In the genomic region with DNA sequence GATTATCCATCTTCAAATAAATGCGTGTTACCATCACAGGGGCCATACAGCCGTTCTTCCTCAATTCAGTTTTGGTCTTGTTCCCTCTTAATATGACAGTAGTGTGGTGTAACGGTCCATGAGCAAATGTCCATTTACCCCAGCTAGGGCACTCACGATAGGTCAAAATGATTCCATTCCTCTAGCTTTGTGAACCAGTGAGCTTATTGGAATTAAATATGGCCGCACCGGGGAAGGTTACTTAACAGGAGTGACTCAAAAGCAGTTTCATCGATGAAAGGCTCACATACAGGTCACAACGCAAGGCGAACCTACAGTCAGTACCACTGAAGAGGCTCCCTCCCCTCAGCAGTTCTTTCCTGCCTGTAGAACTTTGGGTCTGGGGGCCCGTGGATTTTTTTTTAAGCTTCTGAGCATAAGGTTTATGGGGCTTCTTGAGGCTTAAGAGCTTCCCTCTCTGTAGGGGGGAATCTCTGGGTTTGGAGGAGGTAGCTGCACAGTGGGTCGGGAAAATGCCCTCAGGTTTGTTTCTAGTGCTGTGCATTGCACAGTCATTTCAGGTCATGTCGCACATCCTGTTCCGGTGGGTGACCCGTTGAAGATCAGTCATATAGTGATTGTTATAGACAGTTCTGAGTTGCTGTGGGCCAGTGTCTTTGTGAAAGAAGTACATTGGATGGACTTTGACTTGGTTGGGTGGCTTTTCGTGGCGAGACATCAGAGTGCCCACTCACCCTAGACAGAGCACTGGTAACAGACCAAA, we compare ENCODE assay signal across 7 mouse cellular contexts. TPM values are rescaled to one million over a fixed set of nuclear protein-coding genes. Genes with fewer than 3 reads are reported as not detected.
DNase-seq lines count a peak whose midpoint lies in the region; ATAC-seq lines count a peak whose summit lies in the region.

No protein-coding gene starts in this region.

- H3K4me1 ChIP-seq in forebrain, embryonic 16.5 days (replicated peaks; ENCODE audit: control insufficient read depth, insufficient read depth, low read length), result peaks cover 16% of the 10 kb centered on the region
- peaks cover 18% of the 10 kb centered on the region for H3K4me1 ChIP-seq in liver, embryonic 16.5 days (ENCODE audit: control insufficient read depth, low read depth, low read length)
- peaks cover 18% of the 10 kb centered on the region for H3K4me1 ChIP-seq in neural tube, embryonic 15.5 days

- H3K9ac ChIP-seq in forebrain, embryonic 16.5 days (replicated peaks; ENCODE audit: low read depth, low read length), result peak overlapping the region; percentile 92
- peak overlapping the region; percentile 77 for H3K9ac ChIP-seq in liver, embryonic 16.5 days (ENCODE audit: low read depth, low read length)
- H3K9ac ChIP-seq in neural tube, embryonic 15.5 days (replicated peaks), result peak overlapping the region; percentile 77

- 34% methylated on average over 16 of the region's 16 CpGs for WGBS in forebrain, embryonic 16.5 days
- WGBS in liver, embryonic 16.5 days (ENCODE audit: insufficient replicate concordance), result 27% methylated on average over 16 of the region's 16 CpGs
- WGBS in neural tube, embryonic 15.5 days, result 35% methylated on average over 16 of the region's 16 CpGs

- no peak; the same call in 1 of the 2 replicates for ATAC-seq in forebrain, embryonic 16.5 days
- no peak for ATAC-seq in liver, embryonic 16.5 days (ENCODE audit: low read depth)
- 0 out of 2 replicates have a peak, but pooled peaks have one; percentile 1 for ATAC-seq in neural tube, embryonic 15.5 days (ENCODE audit: low FRiP score)

- DNase-seq in spleen, adult 12 weeks (ENCODE audit: low spot score), result peak; percentile 25
- no peak for DNase-seq in spleen, postnatal 4 days (ENCODE audit: low spot score in 2 of 2)
- peak; percentile 2 for DNase-seq in brain, embryonic 18.5 days (ENCODE audit: low read depth, low spot score)
- DNase-seq in right cerebral cortex, postnatal 25 days, result no peak

- no peaks in the 10 kb centered on the region for H3K9me3 ChIP-seq in forebrain, embryonic 16.5 days (ENCODE audit: control insufficient read depth, low read length)
- H3K9me3 ChIP-seq in liver, embryonic 16.5 days (replicated peaks; ENCODE audit: control insufficient read depth, low read length), result no peaks in the 10 kb centered on the region
- no peaks in the 10 kb centered on the region for H3K9me3 ChIP-seq in neural tube, embryonic 15.5 days (replicated peaks)

- peak overlapping the region; percentile 70 for H3K4me2 ChIP-seq in forebrain, embryonic 16.5 days (ENCODE audit: low read length)
- H3K4me2 ChIP-seq in liver, embryonic 16.5 days (ENCODE audit: low read depth, low read length), result peak overlapping the region; percentile 72
- peak overlapping the region; percentile 82 for H3K4me2 ChIP-seq in neural tube, embryonic 15.5 days

- peaks cover 15% of the 10 kb centered on the region for H3K36me3 ChIP-seq in forebrain, embryonic 16.5 days (ENCODE audit: control insufficient read depth, insufficient read depth)
- peaks cover 11% of the 10 kb centered on the region for H3K36me3 ChIP-seq in liver, embryonic 16.5 days (ENCODE audit: control insufficient read depth, insufficient read depth)
- peaks cover 29% of the 10 kb centered on the region for H3K36me3 ChIP-seq in neural tube, embryonic 15.5 days

- peak overlapping the region; percentile 95 for H3K27ac ChIP-seq in forebrain, embryonic 16.5 days (ENCODE audit: low read length)
- H3K27ac ChIP-seq in liver, embryonic 16.5 days (ENCODE audit: low read length), result peak overlapping the region; percentile 87
- H3K27ac ChIP-seq in neural tube, embryonic 15.5 days (replicated peaks), result peak overlapping the region; percentile 98

- H3K27me3 ChIP-seq in forebrain, embryonic 16.5 days (replicated peaks; ENCODE audit: control insufficient read depth, insufficient read depth, low read length), result no peaks in the 10 kb centered on the region
- no peaks in the 10 kb centered on the region for H3K27me3 ChIP-seq in liver, embryonic 16.5 days (ENCODE audit: control insufficient read depth, insufficient read depth, low read depth, low read length)
- H3K27me3 ChIP-seq in neural tube, embryonic 15.5 days (replicated peaks), result no peaks in the 10 kb centered on the region

- H3K4me3 ChIP-seq in forebrain, embryonic 16.5 days (replicated peaks; ENCODE audit: low read length), result peak overlapping the region; percentile 92
- H3K4me3 ChIP-seq in liver, embryonic 16.5 days (ENCODE audit: low read depth, low read length), result peak overlapping the region; percentile 80
- peak overlapping the region; percentile 84 for H3K4me3 ChIP-seq in neural tube, embryonic 15.5 days (replicated peaks)

RNA-seq across cellular contexts. Expression of a gene that starts 0.9 kb away (rescaled TPM):
- 52.3 and 54.4 TPM in 2 replicates for polyA plus RNA-seq in forebrain, embryonic 16.5 days (2015; fragmentation: Nextera tagmentation; extraction: Ambion mirVana)
- polyA plus RNA-seq in liver, embryonic 16.5 days (2015; fragmentation: Nextera tagmentation; extraction: Ambion mirVana), result 21.9 and 24.0 TPM in 2 replicates
- polyA plus RNA-seq in neural tube, embryonic 15.5 days (2015; fragmentation: Nextera tagmentation; extraction: Ambion mirVana), result 47.3 and 50.7 TPM in 2 replicates

RNA-seq across cellular contexts. Expression of a gene that starts 36.6 kb away (rescaled TPM):
- 96.6 and 97.2 TPM in 2 replicates for polyA plus RNA-seq in forebrain, embryonic 16.5 days (2015; fragmentation: Nextera tagmentation; extraction: Ambion mirVana)
- 0.15 and 0.21 TPM in 2 replicates for polyA plus RNA-seq in liver, embryonic 16.5 days (2015; fragmentation: Nextera tagmentation; extraction: Ambion mirVana)
- polyA plus RNA-seq in neural tube, embryonic 15.5 days (2015; fragmentation: Nextera tagmentation; extraction: Ambion mirVana), result 67.0 and 84.1 TPM in 2 replicates

RNA-seq across cellular contexts. Expression of a gene that starts 40.0 kb away (rescaled TPM):
- 43.9 and 48.4 TPM in 2 replicates for polyA plus RNA-seq in forebrain, embryonic 16.5 days (2015; fragmentation: Nextera tagmentation; extraction: Ambion mirVana)
- 2.5 and 2.7 TPM in 2 replicates for polyA plus RNA-seq in liver, embryonic 16.5 days (2015; fragmentation: Nextera tagmentation; extraction: Ambion mirVana)
- polyA plus RNA-seq in neural tube, embryonic 15.5 days (2015; fragmentation: Nextera tagmentation; extraction: Ambion mirVana), result 34.3 and 37.5 TPM in 2 replicates

RNA-seq across cellular contexts. Expression of a gene that starts 55.3 kb away (rescaled TPM):
- 43.9 and 48.3 TPM in 2 replicates for polyA plus RNA-seq in forebrain, embryonic 16.5 days (2015; fragmentation: Nextera tagmentation; extraction: Ambion mirVana)
- 9.9 and 11.3 TPM in 2 replicates for polyA plus RNA-seq in liver, embryonic 16.5 days (2015; fragmentation: Nextera tagmentation; extraction: Ambion mirVana)
- polyA plus RNA-seq in neural tube, embryonic 15.5 days (2015; fragmentation: Nextera tagmentation; extraction: Ambion mirVana), result 46.8 and 52.3 TPM in 2 replicates

Comparison
In these comparisons a context has a peak if more than half of its experiments do, and no peak if none do; other contexts are left out.
1. DNase-seq: peak in spleen, adult 12 weeks (single experiment) and brain, embryonic 18.5 days (single experiment); none in spleen, postnatal 4 days (0 of 2) and right cerebral cortex, postnatal 25 days (single experiment).
2. RNA of a gene that starts 36.6 kb away (polyA plus RNA-seq): 96.6 to 97.2 TPM in forebrain, embryonic 16.5 days and 67.0 to 84.1 TPM in neural tube, embryonic 15.5 days; 0.15 to 0.21 TPM in liver, embryonic 16.5 days; every median in the first group is over 10 times any median in the second.
3. Peak in every context shown above with its lines, with median percentiles within 50 percentile points of each other: H3K27ac ChIP-seq, H3K4me2 ChIP-seq, H3K4me3 ChIP-seq and H3K9ac ChIP-seq.